Mouse (Mus musculus) myocyte (in vitro differentiated cells): ENCODE data around the gene 2410015M20Rik. TPM values are rescaled to one million over a fixed set of nuclear protein-coding genes. Genes with fewer than 3 reads are reported as not detected.

Experiments used
- H3K27me3 ChIP-seq: one replicate; pipeline ENCODE4 v1.6.1; 2011; ENCODE audit not compliant: control insufficient read depth, insufficient read depth, insufficient read length
- H3K36me3 ChIP-seq: one replicate; pipeline ENCODE4 v1.6.1; 2011; ENCODE audit not compliant: control insufficient read depth, insufficient read depth
- H3K4me2 ChIP-seq: one replicate; pipeline ENCODE4 v1.6.1; 2011; ENCODE audit warnings: low read depth, control low read depth
- H3K4me3 ChIP-seq: one replicate; pipeline ENCODE4 v1.5.1; 2011; ENCODE audit warnings: mild to moderate bottlenecking, control low read depth, moderate library complexity
- H3K79me2 ChIP-seq: one replicate; pipeline ENCODE4 v1.6.1; 2011; ENCODE audit not compliant: control insufficient read depth, insufficient read depth
- H3ac ChIP-seq: one replicate; pipeline ENCODE4 v1.6.1; 2011; ENCODE audit not compliant: control insufficient read depth, insufficient read length
- CEBPB ChIP-seq: IDR thresholded peaks from 2 replicates; pipeline ENCODE4 v1.6.1; 2011; ENCODE audit warnings: mild to moderate bottlenecking, moderate library complexity; ENCODE audit not compliant: poor library complexity, insufficient read depth, severe bottlenecking
- E2F4 ChIP-seq: IDR thresholded peaks from one replicate; pipeline ENCODE4 v1.6.1; 2011; ENCODE audit warnings: mild to moderate bottlenecking, control low read depth, moderate library complexity; ENCODE audit not compliant: insufficient read depth
- MAX ChIP-seq: IDR thresholded peaks from one replicate; pipeline ENCODE4 v1.6.1; 2011; ENCODE audit warnings: low read depth, mild to moderate bottlenecking, control low read depth
- MYOD1 ChIP-seq, 3 experiments: IDR thresholded peaks; one replicate each; pipeline ENCODE4 v1.6.1; 2011; ENCODE audit warnings: control low read depth in 2 of 3, low read depth in 2 of 3, mild to moderate bottlenecking in 2 of 3, moderate library complexity in 1 of 3; ENCODE audit not compliant: insufficient read length in 2 of 3, control insufficient read depth in 1 of 3
- MYOG ChIP-seq, 3 experiments: IDR thresholded peaks; one replicate each; pipeline ENCODE4 v1.6.1; 2011; ENCODE audit warnings: control low read depth in 2 of 3, low read depth in 2 of 3, mild to moderate bottlenecking in 2 of 3; ENCODE audit not compliant: insufficient read length in 2 of 3, control insufficient read depth in 1 of 3, insufficient read depth in 1 of 3
- POLR2A ChIP-seq: IDR thresholded peaks from one replicate; pipeline ENCODE4 v1.6.1; 2011; ENCODE audit warnings: low read depth, mild to moderate bottlenecking, control low read depth, moderate library complexity; ENCODE audit not compliant: insufficient read length
- POLR2AphosphoS2 ChIP-seq: IDR thresholded peaks from one replicate; pipeline ENCODE4 v1.6.1; 2011; ENCODE audit warnings: low read depth, control low read depth; ENCODE audit not compliant: insufficient read length
- REST ChIP-seq: IDR thresholded peaks from one replicate; pipeline ENCODE4 v1.6.1; 2011; ENCODE audit warnings: mild to moderate bottlenecking, control low read depth, moderate library complexity; ENCODE audit not compliant: insufficient read depth, insufficient read length
- SRF ChIP-seq: IDR thresholded peaks from one replicate; pipeline ENCODE4 v1.6.1; 2011; ENCODE audit warnings: low read depth; ENCODE audit not compliant: control insufficient read depth, insufficient read length
- TCF12 ChIP-seq: IDR thresholded peaks from one replicate; pipeline ENCODE4 v1.6.1; 2011; ENCODE audit warnings: mild to moderate bottlenecking, control low read depth; ENCODE audit not compliant: poor library complexity, insufficient read depth, severe bottlenecking
- TCF3 ChIP-seq: IDR thresholded peaks from one replicate; pipeline ENCODE4 v1.6.1; 2011; ENCODE audit warnings: low read depth, control low read depth; ENCODE audit not compliant: insufficient read length
- USF1 ChIP-seq: IDR thresholded peaks from one replicate; pipeline ENCODE4 v1.6.1; 2011; ENCODE audit warnings: low read depth, mild to moderate bottlenecking, control low read depth, moderate library complexity
- polyA plus RNA-seq: library from polyadenylated mRNA; unstranded; fragments of >200 nt; fragmentation: generic; extraction: Trizol; gene quantifications from one replicate; pipeline ENCODE4 v1.2.1, GENCODE M21; 2012; ENCODE audit warnings: missing spikeins

Gene 2410015M20Rik
- polyA plus RNA-seq, 1 experiment, result 587 TPM

GRCm38 (mm10) chr17:56627530-56628277 lies 18.1 kb upstream of the 2410015M20Rik start, which contains the start of gene Catsperd:
TSS of gene Catsperd (plus strand) at chr17:56628143.
- TF ChIP-seq CEBPB (no peak), MYOG (IDR thresholded peaks at IDR 0.05; ENCODE audit: control insufficient read depth in 1 of 3, insufficient read depth in 1 of 3, insufficient read length in 2 of 3, low read depth in 2 of 3) (no peak), USF1 (no peak), MYOD1 (IDR thresholded peaks at IDR 0.05; ENCODE audit: control insufficient read depth in 1 of 3, insufficient read length in 2 of 3, low read depth in 2 of 3) (no peak), TCF12 (no peak), REST (no peak), E2F4 (no peak), TCF3 (no peak), POLR2AphosphoS2 (no peak), POLR2A (no peak), SRF (no peak), MAX (no peak)
- peaks cover 27% of the 10 kb centered on the region for H3K36me3 ChIP-seq

DNA sequence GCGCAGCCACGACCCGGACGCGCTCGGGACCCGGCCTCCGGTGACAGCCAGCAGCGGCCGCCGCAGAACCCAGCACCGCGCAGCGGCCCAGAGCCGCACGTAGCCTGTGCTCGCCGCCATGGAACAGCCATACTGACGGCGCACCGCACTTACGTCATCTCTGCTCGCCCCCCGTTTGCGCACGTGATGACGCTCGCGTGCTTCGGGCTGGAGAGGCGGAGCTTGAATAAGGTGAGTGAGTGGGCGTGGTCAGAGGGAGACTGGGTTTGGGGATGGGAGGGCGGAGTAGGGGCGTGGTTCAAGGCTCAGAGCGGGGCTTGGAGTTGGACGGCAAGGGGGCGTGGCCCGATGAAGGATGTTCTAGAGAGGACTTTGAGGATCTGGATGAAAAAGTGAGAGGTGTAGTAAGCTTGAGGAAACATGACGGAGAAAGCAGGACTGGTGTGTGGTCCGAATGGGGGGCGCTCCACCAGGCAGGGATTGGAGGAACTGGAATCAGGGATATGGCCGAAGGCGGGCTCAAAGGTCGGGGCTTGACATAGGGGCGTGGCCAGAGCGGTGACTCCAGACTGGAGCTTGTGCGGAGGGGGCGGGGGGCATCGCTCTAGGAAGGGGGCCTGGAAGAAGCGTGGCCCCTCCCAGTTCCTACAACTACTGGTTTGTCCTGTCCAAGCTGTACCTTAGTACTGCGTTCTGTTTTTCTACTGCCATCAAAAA lies 17.3 kb upstream of the 2410015M20Rik start, which contains the start of gene Lonp1:
Gene Lonp1, minus strand, starts transcription at position 134 of the 717 bp plus-strand sequence.
- Histone ChIP-seq H3K27me3 (peaks cover 6% of the 10 kb centered on the region), H3K36me3 (peaks cover 33% of the 10 kb centered on the region), H3K4me2 (peak within 1 kb of the TSS; percentile 94), H3ac (peak within 1 kb of the TSS; percentile 94), H3K79me2 (peaks cover 39% of the 10 kb centered on the region), H3K4me3 (peak within 1 kb of the TSS; percentile 93)
- peak in 1 of 3 experiments; percentile 11 for TF ChIP-seq MYOG (IDR thresholded peaks at IDR 0.05; ENCODE audit: control insufficient read depth in 1 of 3, insufficient read depth in 1 of 3, insufficient read length in 2 of 3, low read depth in 2 of 3)
- peak; percentile 60 for TF ChIP-seq MAX
- TF ChIP-seq MYOD1 (IDR thresholded peaks at IDR 0.05; ENCODE audit: control insufficient read depth in 1 of 3, insufficient read length in 2 of 3, low read depth in 2 of 3), result peak in 2 of 3 experiments; percentile 4 to 57
- TF ChIP-seq POLR2AphosphoS2, result peak; percentile 95
- peak; percentile 98 for TF ChIP-seq USF1
- no peak for TF ChIP-seq E2F4
- TF ChIP-seq REST, result peak; percentile 47
- TF ChIP-seq CEBPB, result no peak
- peak; percentile 95 for TF ChIP-seq SRF
- TF ChIP-seq TCF12, result no peak
- TF ChIP-seq TCF3, result no peak
- peak; percentile 94 for TF ChIP-seq POLR2A

More at GRCm38 (mm10) chr17:56627530-56628277, 18.1 kb upstream of the 2410015M20Rik start, which contains the start of gene Catsperd:
- H3K4me3 ChIP-seq, result peak within 1 kb of the TSS; percentile 93
- peak within 1 kb of the TSS; percentile 94 for H3ac ChIP-seq
- H3K79me2 ChIP-seq, result peaks cover 34% of the 10 kb centered on the region
- H3K4me2 ChIP-seq, result peak within 1 kb of the TSS; percentile 94
- peaks cover 9% of the 10 kb centered on the region for H3K27me3 ChIP-seq

DNA sequence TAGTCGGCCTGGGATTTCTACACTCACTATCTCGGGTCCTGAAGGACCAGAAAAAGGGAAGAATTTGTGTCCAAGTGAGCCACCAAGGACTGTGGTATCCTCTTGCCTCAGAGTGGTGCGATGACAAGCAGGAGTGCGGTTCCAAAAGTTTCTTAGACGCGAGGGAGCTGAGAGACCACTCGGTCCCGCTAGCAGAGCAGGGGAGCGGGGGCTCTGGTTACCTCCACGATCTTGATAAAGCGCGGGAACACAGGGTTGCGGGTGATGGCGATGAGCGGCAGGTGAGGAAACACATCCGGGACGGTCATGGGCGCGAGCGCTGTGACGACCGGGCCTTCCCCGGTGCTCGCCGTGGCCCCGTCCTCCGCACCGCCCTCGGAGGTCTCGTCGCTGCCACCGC lies 16.7 kb upstream of the 2410015M20Rik start:
- peaks cover 39% of the 10 kb centered on the region for H3K79me2 ChIP-seq
- H3K4me3 ChIP-seq, result peak overlapping the region; percentile 93
- H3ac ChIP-seq, result peak overlapping the region; percentile 94
- no peak for TF ChIP-seq REST
- peak; percentile 17 for TF ChIP-seq POLR2AphosphoS2
- H3K36me3 ChIP-seq, result peaks cover 39% of the 10 kb centered on the region
- H3K27me3 ChIP-seq, result peaks cover 4% of the 10 kb centered on the region
- peak overlapping the region; percentile 92 for H3K4me2 ChIP-seq

GRCm38 (mm10) chr17:56625495-56625894 lies 15.9 kb upstream of the 2410015M20Rik start:
- peaks cover 4% of the 10 kb centered on the region for H3K27me3 ChIP-seq
- H3K4me3 ChIP-seq, result peak overlapping the region; percentile 93
- peaks cover 39% of the 10 kb centered on the region for H3K79me2 ChIP-seq
- peak overlapping the region; percentile 94 for H3ac ChIP-seq
- H3K36me3 ChIP-seq, result peaks cover 44% of the 10 kb centered on the region
- H3K4me2 ChIP-seq, result peak overlapping the region; percentile 92
- TF ChIP-seq USF1 (no peak), POLR2AphosphoS2 (peak; percentile 79), POLR2A (peak; percentile 45), CEBPB (peak; percentile 90)

DNA sequence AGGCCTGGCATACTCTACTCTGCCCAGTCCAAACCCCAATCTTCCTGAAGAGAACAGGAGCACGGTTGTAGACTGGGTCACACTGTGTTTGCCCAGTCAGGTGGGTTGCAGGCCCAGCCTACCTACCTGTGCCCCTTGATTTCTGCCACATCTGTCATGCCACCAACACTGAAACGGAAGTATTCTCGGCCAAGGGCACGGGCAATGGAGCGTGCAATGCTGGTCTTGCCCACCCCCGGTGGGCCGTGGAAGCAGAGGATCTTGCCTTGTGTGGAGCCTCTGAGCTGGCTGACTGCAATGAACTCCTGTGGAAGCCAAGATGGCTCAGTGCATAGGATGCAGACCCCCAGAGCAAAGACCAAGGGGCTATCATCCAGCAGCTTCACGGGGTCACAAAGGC lies 8.1 kb upstream of the 2410015M20Rik start:
- peak; percentile 8 for TF ChIP-seq POLR2AphosphoS2
- peak; percentile 42 for TF ChIP-seq POLR2A
- TF ChIP-seq USF1, result no peak
- TF ChIP-seq TCF12, result no peak
- no peak for TF ChIP-seq E2F4
- H3K4me2 ChIP-seq, result no peak overlapping the region
- H3K27me3 ChIP-seq, result no peaks in the 10 kb centered on the region
- H3K4me3 ChIP-seq, result no peak overlapping the region
- H3K36me3 ChIP-seq, result peaks cover 55% of the 10 kb centered on the region
- H3ac ChIP-seq, result no peak overlapping the region
- peaks cover 47% of the 10 kb centered on the region for H3K79me2 ChIP-seq
